Mouse (Mus musculus): Measurements from ENCODE around the gene Pla2g2d.
A peak's percentile ranks its signal among the peaks of the same experiment; 100 is the strongest.
"Not testable (repeated sequence)": the region's sequence is repeated elsewhere in the genome, so short reads cannot be mapped to it uniquely, and the experiment has no call there.

Gene Pla2g2d

DNA sequence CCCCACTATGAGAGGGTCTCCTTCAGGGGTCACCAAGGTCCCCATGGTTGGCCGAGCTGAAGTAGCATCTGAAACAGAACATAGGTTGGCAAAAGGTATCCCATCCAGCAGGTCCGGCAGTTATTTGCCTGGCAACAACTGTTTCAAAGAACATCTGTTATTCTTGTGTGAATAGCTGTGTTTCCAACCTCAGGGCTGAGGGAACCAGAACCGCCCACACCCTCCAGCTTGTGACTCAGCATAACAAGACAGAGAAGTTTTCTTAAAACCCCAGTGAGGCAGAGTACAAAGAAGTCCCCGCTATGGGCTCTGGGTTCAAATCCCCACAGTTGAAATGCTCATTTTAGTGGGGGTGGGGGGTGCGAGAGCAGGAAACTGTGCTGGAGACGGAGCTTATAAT lies 6.6 kb downstream of the Pla2g2d start:
- no peak for DNase-seq

DNA sequence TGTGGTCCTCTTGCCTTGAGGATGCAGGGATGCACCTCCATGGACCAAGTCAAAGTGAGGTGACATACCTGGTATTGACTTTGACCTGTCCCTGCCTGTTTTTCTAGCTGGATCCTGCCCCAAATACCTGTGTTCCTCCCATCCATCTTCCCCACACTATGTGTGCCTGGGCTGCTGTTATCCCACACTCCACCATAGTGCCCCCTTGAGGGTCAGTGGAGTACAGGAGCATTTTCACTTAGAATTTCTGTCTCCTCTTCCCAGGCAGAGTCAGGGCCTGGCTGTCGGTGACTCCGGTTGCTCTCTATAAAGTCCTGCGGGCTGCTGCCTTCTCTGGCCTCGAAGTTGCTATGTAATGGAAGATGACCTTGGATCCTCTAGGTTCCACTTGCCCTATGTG lies 10.2 kb downstream of the Pla2g2d start:
- no peak for DNase-seq

DNA sequence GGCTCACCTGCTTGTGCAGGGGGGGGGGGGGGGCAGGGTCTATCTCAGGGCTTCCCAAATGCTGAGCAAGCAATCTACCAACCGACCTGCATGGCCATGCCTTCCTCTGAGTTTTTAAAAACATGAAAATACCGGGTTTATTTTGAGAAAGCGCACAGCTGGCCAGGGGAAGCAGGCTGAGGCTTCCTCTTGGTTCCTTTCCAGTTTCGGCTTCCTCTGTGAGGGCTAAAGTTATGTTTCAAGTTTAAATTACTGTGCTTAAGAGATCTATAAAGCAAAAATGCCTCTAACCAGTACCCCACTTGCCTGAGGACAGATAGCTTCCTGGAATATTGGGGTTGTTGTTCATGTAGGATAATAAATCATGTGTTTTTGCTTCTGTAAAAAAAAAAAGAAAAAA lies 10.6 kb downstream of the Pla2g2d start:
- no peak for DNase-seq

DNA sequence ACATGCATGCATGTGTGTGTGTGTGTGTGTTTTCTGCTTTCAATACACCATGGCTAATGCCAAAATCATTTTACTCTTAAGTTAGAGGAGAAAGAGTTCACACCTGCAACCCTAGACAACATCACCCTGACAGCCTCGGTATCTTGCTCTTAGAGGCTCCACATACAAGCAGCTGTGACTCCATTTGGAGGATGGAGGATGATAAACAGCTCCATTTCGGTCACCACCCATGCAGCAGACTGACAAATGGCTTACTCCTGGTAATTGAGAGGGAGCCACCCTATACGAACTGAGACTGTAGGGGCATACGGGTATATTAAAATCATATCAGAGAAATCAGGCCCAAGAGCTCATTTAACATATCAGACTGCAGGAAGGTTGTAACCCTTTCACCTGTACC lies 12.8 kb downstream of the Pla2g2d start:
- no peak for DNase-seq

DNA sequence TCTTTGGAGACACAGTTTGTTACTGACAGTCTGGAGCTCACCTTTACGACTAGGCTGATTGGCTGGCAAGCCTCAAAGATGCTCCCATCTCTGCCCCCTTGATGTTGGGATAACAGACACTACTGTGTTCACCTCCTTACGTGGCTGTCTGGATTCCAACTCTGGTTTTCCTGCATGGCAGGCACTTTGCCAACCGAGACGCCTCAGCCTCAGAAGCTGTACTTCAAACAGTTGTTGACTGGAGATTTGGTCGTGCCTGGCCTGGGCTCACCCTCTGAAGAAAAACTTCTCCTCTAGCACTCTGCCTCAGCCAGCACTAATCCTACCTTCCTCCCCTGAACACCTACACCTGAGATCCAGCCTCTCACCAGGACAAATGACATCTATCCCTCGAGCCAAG lies 15.9 kb downstream of the Pla2g2d start:
- no peak for DNase-seq

DNA sequence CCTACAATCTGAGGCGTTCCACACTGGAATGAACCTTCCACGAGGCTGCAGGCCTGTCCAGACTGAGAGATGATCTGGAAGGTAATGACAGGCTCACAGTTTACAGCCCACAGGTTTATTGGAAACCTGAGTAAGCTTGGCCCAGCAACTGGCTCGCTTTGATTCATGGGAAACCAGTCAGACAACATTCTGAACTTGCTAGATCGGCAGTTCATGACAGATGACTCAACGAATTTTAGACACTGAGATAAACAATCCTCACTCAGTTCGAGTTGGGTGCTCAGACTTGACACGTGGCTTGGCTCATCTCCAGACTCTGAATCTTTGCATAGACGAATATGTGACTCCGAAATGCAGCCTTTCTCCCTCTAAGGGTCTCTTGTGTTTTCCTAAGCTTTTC lies 17.1 kb downstream of the Pla2g2d start:
- DNase-seq: no peak

DNA sequence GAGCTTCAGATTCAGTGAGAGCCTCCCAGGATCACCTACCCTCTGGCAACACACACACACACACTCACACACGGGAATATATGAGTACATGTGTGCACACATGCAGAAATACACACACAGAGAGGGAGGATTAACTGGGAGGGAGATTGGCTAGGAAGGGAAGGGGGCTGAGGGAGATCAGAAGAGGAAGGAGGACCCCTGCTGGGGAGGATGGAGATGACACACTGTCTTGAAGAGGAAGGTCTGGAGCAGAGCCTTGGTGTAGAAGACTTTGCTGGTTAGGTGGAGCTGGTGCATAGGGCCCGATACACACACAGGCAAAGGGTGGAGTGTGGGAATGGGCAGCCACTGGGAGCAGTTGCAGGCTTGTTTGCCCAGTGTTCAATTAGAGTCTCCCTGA lies 17.7 kb downstream of the Pla2g2d start:
- DNase-seq: peak; percentile 41

DNA sequence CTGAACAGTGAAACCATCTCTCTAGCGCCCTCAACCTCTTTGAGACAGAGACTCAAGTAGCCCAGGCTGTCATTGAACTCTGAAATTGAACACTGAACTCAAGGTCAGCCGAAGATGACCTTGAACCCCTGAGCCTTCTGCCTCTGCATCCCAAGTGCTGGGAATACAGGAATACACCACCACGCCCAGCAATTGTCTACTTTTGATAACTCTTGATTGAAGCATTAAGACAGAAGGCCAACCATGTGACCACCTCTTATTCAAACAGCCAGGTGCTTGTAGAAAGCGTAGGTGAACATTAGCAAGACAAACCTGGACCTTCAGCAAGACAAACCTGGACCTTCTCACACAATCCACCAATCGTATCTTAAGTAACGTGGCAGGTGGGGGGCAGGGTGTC lies 18.8 kb downstream of the Pla2g2d start:
- no peak for DNase-seq

DNA sequence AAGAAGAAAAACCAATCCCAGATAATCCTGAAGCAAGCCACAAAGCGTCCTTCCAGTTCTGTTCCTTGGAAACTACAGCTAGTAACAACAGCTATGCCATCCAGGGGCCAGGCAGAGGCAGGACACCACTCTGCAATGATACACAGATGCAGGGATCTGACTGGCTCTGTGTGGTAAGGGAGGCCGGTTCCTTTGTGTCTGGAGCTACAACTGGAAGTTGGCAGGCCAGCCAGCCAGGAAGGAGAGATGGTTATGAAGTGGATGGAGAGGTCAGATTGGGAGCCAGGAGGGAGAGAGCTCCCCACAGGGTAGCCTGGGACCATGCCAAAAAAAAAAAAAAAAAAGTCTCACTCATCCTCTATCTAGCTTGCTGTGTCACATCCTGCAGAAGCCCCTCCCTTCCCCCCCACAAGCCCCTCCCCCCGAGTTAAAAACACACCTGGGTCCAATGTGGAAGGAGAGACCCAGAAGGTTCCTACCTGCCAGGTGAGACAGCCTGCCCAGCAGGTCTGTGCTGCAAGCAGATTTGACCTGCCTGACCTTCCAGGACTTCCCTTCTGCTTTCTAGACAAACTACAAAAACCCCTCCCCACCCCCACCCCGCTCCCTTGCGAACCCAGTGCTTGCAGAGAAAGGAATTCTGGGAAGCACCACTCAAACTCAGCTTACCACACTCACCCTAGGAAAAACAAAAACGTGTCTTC lies 21.1 kb downstream of the Pla2g2d start:
- no peak for DNase-seq

DNA sequence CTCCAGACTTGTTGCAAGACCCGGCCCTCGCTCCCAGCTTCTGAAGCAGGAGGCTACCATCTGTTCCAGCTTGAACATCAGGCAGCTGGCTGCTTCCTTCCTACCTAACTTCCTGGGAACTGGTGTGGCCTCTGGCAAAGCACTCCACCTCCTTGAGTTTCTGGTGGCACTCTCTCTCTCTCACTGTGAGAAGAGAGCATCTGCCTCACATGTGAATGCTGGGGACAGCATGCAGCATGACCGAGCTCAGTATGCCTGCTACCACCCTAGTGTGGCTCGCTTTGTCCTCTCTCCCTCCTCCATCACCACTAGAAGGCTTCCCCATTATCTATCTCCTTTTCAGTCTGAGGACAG lies 21.7 kb downstream of the Pla2g2d start:
- no peak for DNase-seq

DNA sequence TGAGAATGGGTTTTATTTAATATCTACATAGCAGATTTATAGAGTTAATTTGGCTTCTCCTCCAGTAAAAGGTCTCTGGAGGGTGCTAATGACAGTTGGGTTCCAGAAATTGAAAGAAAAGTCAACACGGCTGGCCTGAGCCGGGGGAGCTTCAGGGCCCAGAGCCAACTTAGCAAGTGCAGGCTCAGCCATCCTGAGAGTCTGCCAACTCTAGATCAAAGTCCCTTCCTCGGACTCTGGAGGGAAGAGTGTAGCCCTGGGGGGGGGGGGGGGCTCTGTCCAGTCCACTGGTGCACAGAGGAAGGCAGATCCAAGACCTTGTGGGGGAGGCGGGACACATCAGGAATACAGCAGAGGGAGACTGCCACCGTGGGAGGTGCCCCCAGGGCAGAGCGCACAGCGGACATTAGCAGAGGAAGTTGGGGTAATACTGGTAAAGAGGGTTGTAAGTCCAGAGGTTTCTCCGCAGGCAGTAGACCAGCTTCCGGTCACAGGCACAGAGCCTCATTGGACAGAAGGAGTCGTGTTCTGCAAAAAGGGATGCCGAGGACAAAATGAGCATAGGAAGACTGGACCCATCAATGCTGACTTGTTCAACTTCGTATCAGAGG lies 24.7 kb downstream of the Pla2g2d start:
- DNase-seq: no peak

DNA sequence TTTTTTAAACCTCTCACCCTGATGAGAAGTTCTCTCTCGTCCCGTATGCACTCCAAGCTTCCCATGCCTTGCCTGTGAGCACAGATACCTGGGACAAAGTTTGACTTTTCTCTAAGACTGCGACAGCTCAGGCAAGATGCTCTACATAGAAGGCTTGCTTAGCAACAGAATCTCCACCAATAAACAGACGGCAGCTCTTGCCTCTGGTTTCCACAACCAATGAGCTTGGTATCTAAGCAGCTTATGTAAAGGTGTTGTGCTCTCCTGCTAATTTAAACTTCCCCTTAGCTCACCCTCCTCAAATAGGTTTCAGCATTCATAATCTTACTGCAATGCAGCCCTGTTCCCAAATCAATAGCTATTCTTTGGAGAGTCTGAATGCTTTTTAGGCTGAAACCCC lies 26.1 kb downstream of the Pla2g2d start:
- no peak for DNase-seq

DNA sequence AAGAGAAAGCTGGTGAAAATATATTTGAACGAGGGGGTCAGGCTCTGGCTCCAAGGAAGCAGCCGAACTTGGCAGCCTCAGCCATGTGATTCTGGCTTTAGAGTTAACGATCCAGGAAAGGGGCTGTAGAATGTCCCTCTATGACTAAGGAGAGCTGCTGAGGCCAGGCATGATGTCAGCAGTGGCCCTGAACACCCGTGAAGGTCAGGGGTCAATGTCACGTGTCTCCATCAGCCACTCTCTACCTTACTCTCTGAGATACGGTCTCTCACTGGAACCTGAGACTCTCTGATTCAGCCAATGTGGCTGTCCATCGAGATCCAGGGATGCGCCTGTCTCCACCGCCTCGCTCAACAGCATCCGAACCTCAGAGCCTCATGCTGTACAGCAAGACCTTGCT lies 27.4 kb downstream of the Pla2g2d start:
- DNase-seq: no peak

DNA sequence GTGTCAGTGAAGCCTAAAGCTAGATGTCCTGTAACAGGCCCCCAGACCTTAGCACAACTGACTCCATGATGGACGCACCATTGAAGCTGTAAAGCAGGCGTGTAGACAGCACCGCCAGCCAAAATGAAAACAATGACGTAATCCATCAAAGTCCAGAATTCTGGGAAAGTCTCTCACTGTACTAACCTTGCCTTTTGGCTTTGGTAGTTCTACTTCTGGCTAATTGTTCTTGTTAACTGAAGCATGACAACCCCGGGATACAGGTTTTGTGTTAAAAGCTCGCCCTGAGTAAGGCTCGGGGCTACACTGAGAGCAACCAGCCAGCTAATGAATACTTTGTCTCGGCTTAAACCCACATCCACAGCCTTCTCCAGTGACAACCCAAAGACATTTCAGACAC lies 29.7 kb downstream of the Pla2g2d start:
- DNase-seq: no peak

DNA sequence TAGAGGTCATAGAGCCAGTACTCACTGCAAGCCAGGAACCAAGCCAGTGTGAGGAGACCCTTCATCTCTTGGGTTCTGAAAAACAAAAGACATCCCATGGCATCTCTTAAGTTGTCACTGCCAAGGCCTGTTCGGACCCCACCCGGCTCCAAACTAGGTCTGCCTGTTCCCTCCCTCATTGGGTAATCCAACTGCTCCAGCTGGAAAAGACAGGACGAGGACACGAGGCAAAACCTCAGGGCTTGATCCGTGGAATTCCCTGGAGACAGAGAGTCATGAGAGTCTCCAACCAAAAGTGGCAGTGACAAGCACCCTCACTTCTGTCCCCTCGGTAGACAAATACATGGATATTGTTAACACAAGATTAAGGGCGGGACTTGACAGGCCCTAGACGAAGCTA lies 30.6 kb downstream of the Pla2g2d start:
- no peak for DNase-seq

DNA sequence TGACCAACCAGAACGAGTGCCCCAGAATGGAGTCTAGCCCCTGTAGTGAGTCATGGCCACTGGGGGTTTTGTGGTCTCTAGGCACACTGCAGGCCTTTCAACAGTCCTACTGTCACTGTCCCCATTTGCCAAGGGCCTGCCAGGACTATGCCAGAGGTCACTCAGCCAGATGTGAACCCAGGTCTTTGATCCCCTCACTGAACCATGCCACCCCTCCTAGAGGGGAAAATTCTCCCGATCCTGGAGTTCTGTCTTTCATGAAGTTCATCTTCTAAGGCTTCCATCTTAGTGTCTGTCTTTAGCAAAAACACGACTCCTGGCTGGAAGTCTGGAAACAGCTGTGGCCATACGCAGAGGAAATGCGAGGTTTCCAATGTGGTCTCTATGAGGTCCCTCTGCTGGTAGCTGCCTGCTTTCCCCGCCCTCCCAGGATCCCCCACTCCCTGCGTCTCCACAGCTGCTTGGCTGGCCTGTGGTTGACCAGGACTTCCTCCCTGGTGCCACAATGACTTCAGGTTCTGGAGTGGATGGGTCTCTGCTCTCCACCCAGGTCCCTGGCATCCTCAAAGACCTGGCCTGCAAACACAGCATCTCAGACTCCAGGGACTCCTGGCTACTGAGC lies 31.5 kb downstream of the Pla2g2d start:
- DNase-seq: no peak

DNA sequence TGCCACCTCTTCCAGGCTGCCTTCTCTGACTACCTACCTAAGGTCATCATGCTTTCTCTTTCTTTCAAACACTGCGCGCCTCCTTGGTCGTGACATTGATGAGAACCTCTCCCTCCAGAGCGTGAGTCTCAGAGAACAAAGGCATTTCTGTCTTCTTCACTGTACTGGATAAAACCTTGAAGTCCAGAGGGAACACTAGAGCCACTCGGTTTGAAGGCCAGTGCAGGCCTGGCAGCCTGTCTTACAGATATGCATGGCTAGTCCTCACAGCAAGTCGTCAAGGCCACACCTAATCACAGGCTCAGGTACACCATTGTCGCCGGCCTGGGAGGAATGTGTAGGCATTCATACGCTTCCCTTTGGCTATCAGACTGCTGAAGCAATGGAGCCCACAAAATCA lies 40.6 kb downstream of the Pla2g2d start:
- no peak for DNase-seq

DNA sequence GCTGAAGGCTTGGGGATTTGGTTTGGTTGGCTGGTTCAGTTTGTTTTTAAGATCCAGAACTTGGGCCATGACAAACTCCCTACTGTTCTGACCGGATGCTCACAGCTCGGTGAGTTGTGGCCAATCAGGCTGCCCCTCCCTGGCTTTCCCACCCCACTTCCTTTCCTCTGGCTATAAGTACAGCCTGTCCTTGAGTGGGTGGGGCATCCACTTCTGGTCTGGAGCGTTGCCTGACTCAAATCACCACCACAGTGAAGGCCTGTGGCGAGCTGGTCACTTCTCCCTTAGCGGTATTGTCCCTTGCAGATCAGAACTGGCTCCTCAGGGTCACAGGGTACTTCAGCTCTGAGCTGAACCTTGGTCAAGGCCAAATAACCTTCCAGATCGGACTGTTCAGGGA lies 42.2 kb downstream of the Pla2g2d start:
- no peak for DNase-seq

DNA sequence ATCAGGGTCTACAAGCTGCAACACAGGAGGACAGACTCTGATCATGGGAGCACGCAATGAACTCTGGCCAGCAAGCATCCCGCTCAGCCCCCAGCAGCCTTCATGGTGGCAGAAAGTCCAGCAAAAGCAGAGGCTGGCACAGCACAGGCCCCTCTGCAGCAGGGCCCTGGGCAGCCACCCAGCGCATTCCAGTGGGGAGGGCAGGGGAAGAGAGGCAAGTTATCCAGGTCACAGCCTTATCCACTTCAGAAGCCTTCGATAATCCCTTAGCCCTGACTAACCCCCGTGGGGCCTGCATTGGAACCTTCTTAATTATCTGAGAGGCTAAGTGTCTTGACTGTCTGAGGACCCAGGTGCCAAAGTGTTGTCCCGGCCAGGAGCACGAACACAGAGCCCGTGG lies 43.6 kb downstream of the Pla2g2d start:
- DNase-seq: no peak

DNA sequence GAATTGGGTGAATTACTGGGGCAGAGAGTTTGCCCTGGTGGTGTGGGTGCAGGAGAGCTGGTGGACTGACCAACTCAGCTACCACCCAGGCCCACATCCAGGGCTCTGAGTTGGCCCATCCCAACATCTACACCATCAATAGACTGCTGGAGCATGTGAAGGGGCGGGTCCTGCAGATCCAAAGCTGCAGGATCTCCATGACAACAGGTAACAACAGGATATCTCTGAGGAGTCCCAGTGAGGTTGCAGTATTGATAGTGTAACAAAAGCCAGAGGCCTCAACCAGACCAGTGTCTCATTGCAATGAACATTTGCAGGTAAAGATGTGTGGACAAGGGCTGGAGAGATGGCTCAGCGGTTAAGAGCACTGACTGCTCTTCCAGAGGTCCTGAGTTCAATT lies 45.5 kb downstream of the Pla2g2d start:
- DNase-seq: no peak

DNA sequence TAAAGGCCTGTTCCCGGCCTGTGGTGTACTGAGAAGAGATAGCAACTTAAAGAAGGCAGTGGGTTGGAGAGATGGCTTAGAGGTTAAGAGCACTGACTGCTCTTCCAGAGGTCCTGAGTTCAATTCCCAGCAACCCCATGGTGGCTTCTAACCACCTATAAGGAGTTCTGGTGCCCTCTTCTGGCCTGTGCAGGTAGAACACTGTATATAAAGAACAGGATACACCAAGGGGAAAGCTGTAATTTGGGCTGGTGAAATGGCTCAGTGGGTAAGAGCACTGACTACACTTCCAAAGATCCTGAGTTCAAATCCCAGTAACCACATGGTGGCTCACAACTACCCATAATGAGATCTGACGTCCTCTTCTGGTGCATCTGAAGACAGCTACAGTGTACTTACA lies 48.6 kb downstream of the Pla2g2d start:
- DNase-seq: not testable (repeated sequence)

DNA sequence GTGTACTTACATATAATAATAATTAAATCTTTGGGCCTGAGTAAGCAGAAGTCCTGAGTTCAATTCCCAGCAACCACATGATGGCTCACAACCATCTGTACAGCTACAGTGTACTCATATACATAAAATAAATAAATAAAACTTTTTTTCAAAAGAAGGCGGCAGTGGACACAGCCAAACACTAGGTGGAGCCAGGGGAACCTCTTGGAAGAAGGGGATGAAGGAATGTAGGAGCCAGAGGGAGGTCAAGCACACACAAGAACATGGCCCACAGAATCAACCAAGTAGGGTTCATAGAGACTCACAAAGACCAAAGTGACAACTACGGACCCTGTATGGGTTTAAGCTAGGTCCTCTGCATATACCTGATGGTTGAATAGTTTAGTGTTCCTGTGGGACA lies 49.1 kb downstream of the Pla2g2d start:
- no peak for DNase-seq

DNA sequence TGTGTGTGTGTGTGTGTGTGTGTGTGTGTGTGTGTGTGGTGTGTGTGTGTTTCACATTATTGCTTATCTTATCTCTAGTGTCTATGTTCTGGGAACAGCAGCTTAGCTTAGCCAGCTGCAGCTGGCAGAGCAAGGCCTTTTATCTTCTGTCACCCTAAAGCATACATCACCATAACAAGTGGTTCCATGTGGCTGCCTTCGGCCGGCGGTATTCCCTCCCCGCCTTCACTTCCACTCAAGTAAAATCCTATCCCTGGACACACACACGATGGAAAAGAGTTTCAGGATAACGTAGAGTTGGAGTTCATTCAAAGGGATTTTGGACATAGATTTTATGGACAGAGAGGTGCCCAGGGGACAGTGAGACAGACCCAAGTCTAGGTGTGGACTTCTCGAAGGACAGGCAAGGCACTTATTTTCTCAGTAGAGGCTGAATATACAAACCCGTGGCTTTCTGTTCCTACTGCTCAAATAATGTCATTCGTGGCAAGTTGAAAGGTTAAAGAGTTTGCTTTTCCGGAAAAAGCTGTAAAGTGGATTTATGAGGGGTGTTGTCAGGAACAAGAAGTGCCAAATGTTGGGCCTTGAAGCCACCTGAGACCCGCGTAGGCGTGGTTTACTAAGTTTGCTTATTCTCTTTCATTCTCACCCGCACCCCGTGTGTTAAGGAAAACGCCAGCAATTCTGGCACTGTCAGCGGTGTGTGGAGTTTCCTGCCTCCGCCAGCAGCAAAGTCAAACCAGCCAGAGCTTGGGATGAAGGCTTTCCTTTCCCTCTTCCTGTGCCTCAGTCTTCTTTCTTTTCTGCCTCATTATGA lies 50.4 kb downstream of the Pla2g2d start:
- no peak for DNase-seq

DNA sequence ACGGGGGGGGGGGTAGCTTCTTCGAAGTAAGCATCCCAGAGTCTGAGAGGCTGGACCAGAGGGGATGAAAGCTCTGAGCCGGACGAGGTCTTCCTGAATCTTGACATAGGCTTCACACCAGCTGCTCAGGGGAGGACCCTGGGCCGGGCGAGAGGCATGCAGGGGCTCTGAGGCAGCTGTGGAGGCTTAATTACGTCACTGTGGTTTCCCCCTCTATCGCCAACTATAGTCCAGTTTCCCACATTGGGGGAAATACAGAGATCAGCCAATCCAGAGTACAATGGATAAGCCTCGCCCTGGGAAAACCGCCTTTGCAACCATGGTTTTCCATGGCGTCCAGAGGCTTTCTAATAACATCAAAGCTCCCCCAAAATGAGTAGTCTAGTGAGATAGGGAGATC lies 51.6 kb downstream of the Pla2g2d start:
- peak; percentile 13 for DNase-seq
